Mouse (Mus musculus): Measurements from ENCODE around the gene Sult5a1. TPM values are rescaled to one million over a fixed set of nuclear protein-coding genes. Genes with fewer than 3 reads are reported as not detected.

Sult5a1 gene
- polyA plus RNA-seq, 1 experiment = 3.4 TPM

DNA sequence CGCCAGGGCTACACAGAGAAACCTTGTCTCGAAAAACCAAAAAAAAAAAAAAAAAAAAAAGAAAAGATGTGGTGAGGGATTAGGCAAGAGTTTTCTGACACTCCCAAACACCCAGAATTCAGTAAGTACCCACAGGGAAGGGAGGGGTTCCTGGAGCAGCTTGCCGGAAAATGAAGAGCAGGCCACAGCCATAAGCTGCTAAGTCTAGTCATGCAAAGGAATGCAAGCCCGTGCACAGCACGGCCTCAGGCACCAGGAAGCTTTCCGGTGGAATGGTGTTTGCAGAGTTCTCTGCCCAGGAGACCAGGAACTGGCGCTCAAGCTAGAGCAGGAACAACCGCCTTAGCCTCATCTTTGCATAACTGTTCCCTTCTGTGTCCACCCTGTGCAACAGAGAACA lies 57.8 kb downstream of the Sult5a1 start:
- H3K27ac ChIP-seq (replicated peaks; ENCODE audit: low read depth, low read length) = no peak overlapping the region
- H3K4me3 ChIP-seq (ENCODE audit: insufficient read depth, low read depth, low read length) = no peak overlapping the region
- peaks cover 3% of the 10 kb centered on the region for H3K4me1 ChIP-seq (ENCODE audit: control insufficient read depth, insufficient read depth, insufficient read length, low read length)

DNA sequence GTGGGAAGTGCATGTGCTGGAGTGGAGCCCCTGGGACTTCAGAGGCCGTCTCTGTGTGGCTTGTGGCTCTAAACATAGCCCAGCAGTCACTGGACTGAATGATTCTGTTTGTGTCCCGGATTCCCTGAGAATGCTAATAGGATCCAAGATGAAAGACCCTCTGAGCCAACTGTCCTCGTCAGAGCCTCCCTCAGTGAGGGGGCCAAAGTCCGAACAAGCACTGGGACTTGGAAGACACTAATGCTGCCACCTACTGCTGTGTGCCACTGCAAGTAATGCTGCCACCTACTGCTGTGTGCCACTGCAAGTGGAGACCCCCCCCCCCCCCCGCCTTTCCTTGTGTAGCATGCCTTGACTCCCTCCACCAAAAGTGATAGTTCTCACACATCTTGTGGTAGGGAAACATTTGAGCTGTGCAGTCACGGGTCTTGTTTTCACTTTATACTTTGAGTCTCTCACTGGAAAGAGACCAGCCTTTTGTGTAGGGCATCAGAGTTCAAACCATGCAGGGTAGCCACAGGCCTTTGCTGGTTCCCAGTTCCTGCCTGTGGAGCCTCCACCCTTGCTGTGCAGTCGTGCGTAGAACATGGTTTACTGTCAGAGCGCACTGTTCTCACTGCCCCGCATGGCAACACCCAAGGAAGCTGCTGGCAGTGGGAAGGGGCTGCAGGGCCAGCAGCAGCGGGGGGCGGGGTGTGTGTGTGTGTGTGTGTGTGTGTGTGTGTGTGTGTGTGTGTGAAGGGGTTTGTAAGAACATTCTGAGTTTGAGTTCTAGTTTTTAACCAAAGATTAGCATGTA lies 60.1 kb downstream of the Sult5a1 start:
- no peak overlapping the region for H3K27ac ChIP-seq (replicated peaks; ENCODE audit: low read depth, low read length)
- no peaks in the 10 kb centered on the region for H3K4me1 ChIP-seq (ENCODE audit: control insufficient read depth, insufficient read depth, insufficient read length, low read length)
- H3K4me3 ChIP-seq (ENCODE audit: insufficient read depth, low read depth, low read length) = no peak overlapping the region

DNA sequence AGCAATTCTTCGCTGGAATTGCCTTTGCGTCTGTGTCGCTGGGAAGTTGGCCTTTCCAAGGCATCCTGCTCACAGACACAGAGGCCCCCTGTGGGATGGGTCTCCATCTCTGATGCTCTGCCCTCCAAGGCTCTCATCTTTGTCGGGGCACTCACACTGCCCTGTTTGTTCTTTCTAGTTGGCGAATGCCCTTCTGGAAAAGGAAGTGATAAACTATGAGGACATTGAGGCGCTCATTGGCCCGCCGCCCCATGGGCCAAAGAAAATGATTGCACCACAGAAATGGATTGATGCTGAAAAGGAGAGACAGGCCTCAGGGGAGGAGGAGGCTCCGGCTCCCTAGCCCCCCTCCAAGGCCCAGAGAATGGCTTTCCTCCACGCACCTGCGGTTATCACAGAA lies 60.9 kb downstream of the Sult5a1 start:
- no peaks in the 10 kb centered on the region for H3K4me1 ChIP-seq (ENCODE audit: control insufficient read depth, insufficient read depth, insufficient read length, low read length)
- no peak overlapping the region for H3K27ac ChIP-seq (replicated peaks; ENCODE audit: low read depth, low read length)
- no peak overlapping the region for H3K4me3 ChIP-seq (ENCODE audit: insufficient read depth, low read depth, low read length)

Other genes with a start within 250 kb of the Sult5a1 start
- 33.3 and 37.9 TPM in 2 replicates for gene Ankrd11, start 116.0 kb downstream of the Sult5a1 start, polyA plus RNA-seq (2012; ENCODE audit: insufficient read depth, insufficient read length, missing spikeins)
- 154 and 173 TPM in 2 replicates for gene Spg7, start 95.4 kb downstream of the Sult5a1 start, polyA plus RNA-seq (2012; ENCODE audit: insufficient read depth, insufficient read length, missing spikeins)
- gene Rpl13, start 56.0 kb downstream of the Sult5a1 start, polyA plus RNA-seq (2012; ENCODE audit: insufficient read depth, insufficient read length, missing spikeins) = 615 and 813 TPM in 2 replicates
- not detected in 2 replicates for gene Cpne7, start 40.9 kb downstream of the Sult5a1 start, polyA plus RNA-seq (2012; ENCODE audit: insufficient read depth, insufficient read length, missing spikeins)
- 29.4 and 31.2 TPM in 2 replicates for gene Dpep1, start 27.9 kb upstream of the Sult5a1 start, polyA plus RNA-seq (2012; ENCODE audit: insufficient read depth, insufficient read length, missing spikeins)
- gene Chmp1a, start 54.4 kb upstream of the Sult5a1 start, polyA plus RNA-seq (2012; ENCODE audit: insufficient read depth, insufficient read length, missing spikeins) = 34.7 and 39.5 TPM in 2 replicates
- gene Spata33, start 54.5 kb upstream of the Sult5a1 start, polyA plus RNA-seq (2012; ENCODE audit: insufficient read depth, insufficient read length, missing spikeins) = 5.8 TPM in 1 of 2 replicates, not detected in the other
- gene Cdk10, start 66.5 kb upstream of the Sult5a1 start, polyA plus RNA-seq (2012; ENCODE audit: insufficient read depth, insufficient read length, missing spikeins) = 11.4 and 12.3 TPM in 2 replicates
- 1.4 and 1.9 TPM in 2 replicates for gene Spata2l, start 77.9 kb upstream of the Sult5a1 start, polyA plus RNA-seq (2012; ENCODE audit: insufficient read depth, insufficient read length, missing spikeins)
- gene Zfp276, start 95.9 kb upstream of the Sult5a1 start, polyA plus RNA-seq (2012; ENCODE audit: insufficient read depth, insufficient read length, missing spikeins) = 3.3 and 7.7 TPM in 2 replicates
- 7.7 and 8.5 TPM in 2 replicates for gene Vps9d1, start 96.0 kb upstream of the Sult5a1 start, polyA plus RNA-seq (2012; ENCODE audit: insufficient read depth, insufficient read length, missing spikeins)
- not detected in 2 replicates for gene Fanca, start 160.3 kb upstream of the Sult5a1 start, polyA plus RNA-seq (2012; ENCODE audit: insufficient read depth, insufficient read length, missing spikeins)
- gene Spire2, start 174.4 kb upstream of the Sult5a1 start, polyA plus RNA-seq (2012; ENCODE audit: insufficient read depth, insufficient read length, missing spikeins) = not detected in 2 replicates
- gene Tcf25, start 215.4 kb upstream of the Sult5a1 start, polyA plus RNA-seq (2012; ENCODE audit: insufficient read depth, insufficient read length, missing spikeins) = 203 and 244 TPM in 2 replicates
- not detected in 2 replicates for gene Mc1r, start 248.8 kb upstream of the Sult5a1 start, polyA plus RNA-seq (2012; ENCODE audit: insufficient read depth, insufficient read length, missing spikeins)